Mouse (Mus musculus): Measurements from ENCODE around the gene Vangl1.

- TF ChIP-seq MYOD1 (IDR thresholded peaks at IDR 0.05; ENCODE audit: control insufficient read depth, insufficient read length, low read depth) (no peak), CTCF (IDR thresholded peaks at IDR 0.05; ENCODE audit: control insufficient read depth, insufficient read depth, insufficient read length) (no peak), MAX (IDR thresholded peaks at IDR 0.05) (no peak), USF1 (IDR thresholded peaks at IDR 0.05; ENCODE audit: low read depth) (no peak)
Observed at GRCm38 (mm10) chr3:102182601-102183000, 21.9 kb downstream of the Vangl1 start.
